Mouse (Mus musculus): Measurements from ENCODE around the gene Birc5. TPM values are rescaled to one million over a fixed set of nuclear protein-coding genes. Genes with fewer than 3 reads are reported as not detected.

The Birc5 gene
- polyA plus RNA-seq, 1 experiment: 75.4 TPM

DNA sequence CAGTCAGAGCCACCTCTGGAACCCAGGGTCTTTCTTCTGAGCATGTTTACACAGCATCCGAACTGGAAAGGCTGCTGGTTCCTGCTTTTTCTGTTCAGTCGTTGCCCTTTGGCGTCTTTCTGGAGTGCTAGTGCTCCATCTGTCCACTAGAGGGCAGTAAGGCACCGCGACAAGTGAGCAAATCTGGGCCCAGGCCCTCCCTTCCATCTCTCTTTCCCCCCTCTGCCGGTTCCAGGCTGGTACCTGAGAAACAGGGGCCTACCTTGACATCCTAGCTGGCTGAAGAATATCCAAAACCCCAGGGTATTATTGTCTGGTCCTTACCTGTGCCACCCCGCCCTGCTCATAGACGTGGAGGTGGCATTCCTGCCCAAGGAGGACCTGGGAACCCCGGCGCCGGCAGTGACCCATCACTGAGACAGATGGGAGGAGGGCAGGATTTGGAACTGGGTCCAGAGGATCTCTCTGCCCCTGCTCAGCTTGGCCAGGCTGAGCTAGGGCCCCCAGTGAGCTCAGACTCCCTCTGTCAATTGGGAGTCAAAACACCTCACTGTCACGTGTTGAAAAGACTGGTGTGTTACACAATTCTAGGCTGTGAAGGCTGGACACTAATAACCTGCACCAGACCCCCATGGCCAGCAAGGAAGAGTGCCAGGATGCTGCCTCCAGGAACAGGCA is 21.8 kb downstream of the Birc5 start:
- TF ChIP-seq POLR2A (IDR thresholded peaks at IDR 0.05; ENCODE audit: control insufficient read depth, extremely low read depth, insufficient read depth, low read length, poor library complexity): no peak
- peak; percentile 92 for TF ChIP-seq CTCF (IDR thresholded peaks at IDR 0.05; ENCODE audit: borderline replicate concordance, control insufficient read depth, extremely low read depth, insufficient read depth, low read length, poor library complexity)
- H3K27me3 ChIP-seq (ENCODE audit: control insufficient read depth, insufficient read depth, low read length): no peaks in the 10 kb centered on the region
- DNase-seq: peak; percentile 78
- H3K27ac ChIP-seq (ENCODE audit: control insufficient read depth, insufficient read depth, low read length): peak overlapping the region; percentile 96
- WGBS: 40% methylated on average over 12 of the region's 12 CpGs
- H3K4me3 ChIP-seq (ENCODE audit: control insufficient read depth, insufficient read depth, low read length): peak overlapping the region; percentile 84
- H3K36me3 ChIP-seq (ENCODE audit: control insufficient read depth, insufficient read depth, low read length): no peaks in the 10 kb centered on the region
- peaks cover 40% of the 10 kb centered on the region for H3K4me1 ChIP-seq (replicated peaks; ENCODE audit: control insufficient read depth, insufficient read depth, low read length)

DNA sequence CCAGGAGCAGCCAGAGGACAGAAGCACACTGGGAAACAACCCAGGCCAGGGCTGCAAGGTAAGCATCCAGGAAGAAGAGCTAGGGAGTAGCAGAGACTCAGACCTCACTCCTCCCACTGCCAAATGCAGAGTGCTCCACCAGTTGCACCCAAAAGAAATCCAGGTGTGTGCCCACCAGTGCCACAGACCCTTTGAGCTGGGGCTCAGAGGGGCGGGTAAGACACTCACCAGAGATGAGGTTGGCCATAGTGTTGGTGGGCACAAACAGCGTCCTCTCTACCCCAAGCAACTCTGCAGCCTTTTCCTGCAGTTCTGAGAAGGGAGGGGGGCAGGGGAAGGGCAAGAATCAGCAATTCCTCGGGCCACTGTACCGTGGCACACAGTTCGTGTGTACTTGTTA is 22.3 kb downstream of the Birc5 start:
- 6% methylated on average over 5 of the region's 5 CpGs for WGBS
- H3K27ac ChIP-seq (ENCODE audit: control insufficient read depth, insufficient read depth, low read length): peak overlapping the region; percentile 96

DNA sequence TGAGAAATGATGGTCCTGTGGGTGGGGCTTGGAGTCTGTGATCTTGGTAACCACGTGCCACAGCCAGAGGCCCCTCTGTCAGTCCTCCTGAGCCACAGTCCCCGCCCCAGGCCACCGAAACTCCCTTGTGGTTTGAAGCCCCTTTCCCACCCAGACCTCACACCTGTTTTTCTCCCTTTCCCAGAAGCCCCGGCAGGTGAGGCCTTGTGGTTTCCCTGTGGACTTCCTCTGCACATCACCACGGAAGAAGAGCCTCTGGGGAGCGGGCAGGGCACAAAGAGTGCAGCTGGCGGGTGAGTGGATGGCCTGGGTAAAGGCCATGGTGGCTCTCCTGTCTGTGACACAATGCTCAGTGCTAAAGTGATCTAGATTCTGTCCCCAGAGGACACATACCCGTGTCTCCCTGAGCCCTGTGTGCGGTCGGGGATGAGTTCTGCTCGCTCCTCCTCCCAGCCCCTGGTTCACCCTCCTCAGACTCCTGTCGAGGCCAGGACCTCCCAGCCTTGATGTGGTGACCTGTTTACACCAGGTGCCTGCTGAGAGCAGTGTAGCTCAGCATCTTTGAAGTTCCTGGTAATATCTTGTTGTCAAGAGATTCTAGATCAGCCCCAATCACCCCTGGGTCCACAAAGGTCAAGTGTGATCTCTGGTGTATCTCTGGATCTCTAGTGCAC is 23.0 kb downstream of the Birc5 start:
- peaks cover 50% of the 10 kb centered on the region for H3K4me1 ChIP-seq (replicated peaks; ENCODE audit: control insufficient read depth, insufficient read depth, low read length)
- DNase-seq: peak; percentile 92
- no peaks in the 10 kb centered on the region for H3K27me3 ChIP-seq (ENCODE audit: control insufficient read depth, insufficient read depth, low read length)
- H3K4me3 ChIP-seq (ENCODE audit: control insufficient read depth, insufficient read depth, low read length): peak overlapping the region; percentile 84
- peak overlapping the region; percentile 96 for H3K27ac ChIP-seq (ENCODE audit: control insufficient read depth, insufficient read depth, low read length)
- peak; percentile 37; the same call in 1 of the 2 replicates for TF ChIP-seq POLR2A (IDR thresholded peaks at IDR 0.05; ENCODE audit: control insufficient read depth, extremely low read depth, insufficient read depth, low read length, poor library complexity)
- TF ChIP-seq CTCF (IDR thresholded peaks at IDR 0.05; ENCODE audit: borderline replicate concordance, control insufficient read depth, extremely low read depth, insufficient read depth, low read length, poor library complexity): 0 out of 2 replicates have a peak, but pooled peaks have one; percentile 35
- no peaks in the 10 kb centered on the region for H3K36me3 ChIP-seq (ENCODE audit: control insufficient read depth, insufficient read depth, low read length)
- WGBS: 7% methylated on average over 12 of the region's 12 CpGs

More for the DNA sequence above, 22.3 kb downstream of the Birc5 start:
- Histone ChIP-seq H3K27me3 (ENCODE audit: control insufficient read depth, insufficient read depth, low read length) (no peaks in the 10 kb centered on the region), H3K4me3 (ENCODE audit: control insufficient read depth, insufficient read depth, low read length) (peak overlapping the region; percentile 84), H3K4me1 (replicated peaks; ENCODE audit: control insufficient read depth, insufficient read depth, low read length) (peaks cover 44% of the 10 kb centered on the region), H3K36me3 (ENCODE audit: control insufficient read depth, insufficient read depth, low read length) (no peaks in the 10 kb centered on the region)
- DNase-seq: peak; percentile 50
- TF ChIP-seq CTCF (IDR thresholded peaks at IDR 0.05; ENCODE audit: borderline replicate concordance, control insufficient read depth, extremely low read depth, insufficient read depth, low read length, poor library complexity) (no peak), POLR2A (IDR thresholded peaks at IDR 0.05; ENCODE audit: control insufficient read depth, extremely low read depth, insufficient read depth, low read length, poor library complexity) (peak; percentile 49; the same call in 1 of the 2 replicates)

DNA sequence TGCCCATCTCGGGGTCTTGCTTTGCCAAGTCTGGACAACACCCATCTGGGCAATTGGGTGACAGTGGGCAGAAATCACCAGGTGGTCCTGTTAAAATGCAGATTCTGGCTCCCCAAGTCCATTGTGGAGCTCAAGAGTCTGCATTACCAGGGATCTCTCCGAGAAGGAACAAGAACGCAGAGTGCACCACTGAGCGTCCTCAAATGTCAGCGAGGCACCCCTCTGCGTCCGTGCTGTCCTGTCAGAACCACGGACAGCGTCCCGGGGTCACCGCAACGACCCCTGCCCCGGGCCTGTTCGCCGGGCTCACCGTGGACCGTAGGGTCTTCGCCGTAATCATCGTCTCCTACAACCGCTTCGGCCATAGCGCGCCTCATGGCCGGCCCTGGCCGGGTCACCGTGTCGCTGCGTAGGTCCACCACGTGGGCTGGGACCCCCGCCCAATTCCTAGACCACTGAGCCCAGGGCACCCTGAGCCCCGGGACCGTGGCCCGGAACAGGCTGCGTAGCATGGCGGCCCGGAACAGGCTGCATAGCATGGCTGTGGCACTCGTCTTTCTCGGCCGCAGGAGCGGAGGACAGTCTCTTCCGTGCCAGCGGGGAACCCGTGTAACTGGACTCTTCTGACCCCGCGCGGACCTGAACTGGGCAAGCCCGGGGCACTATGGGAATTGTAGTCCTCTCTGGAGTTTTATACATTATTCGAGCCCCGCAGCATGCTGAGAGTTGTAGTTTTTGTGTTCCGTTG is 24.0 kb downstream of the Birc5 start, which contains the start of gene Tha1:
TSS of gene Tha1 (minus strand) at position 621 of the 748 bp plus-strand sequence.
- WGBS: 2% methylated on average over 51 of the region's 51 CpGs
- Histone ChIP-seq H3K36me3 (ENCODE audit: control insufficient read depth, insufficient read depth, low read length) (no peaks in the 10 kb centered on the region), H3K27ac (ENCODE audit: control insufficient read depth, insufficient read depth, low read length) (peak within 1 kb of the TSS; percentile 96), H3K27me3 (ENCODE audit: control insufficient read depth, insufficient read depth, low read length) (no peaks in the 10 kb centered on the region), H3K4me3 (ENCODE audit: control insufficient read depth, insufficient read depth, low read length) (peak within 1 kb of the TSS; percentile 84), H3K4me1 (replicated peaks; ENCODE audit: control insufficient read depth, insufficient read depth, low read length) (peaks cover 60% of the 10 kb centered on the region)
- peak; percentile 58 for DNase-seq
- TF ChIP-seq POLR2A (IDR thresholded peaks at IDR 0.05; ENCODE audit: control insufficient read depth, extremely low read depth, insufficient read depth, low read length, poor library complexity): 0 out of 2 replicates have a peak, but pooled peaks have one; percentile 18
- peak; percentile 42; the same call in 1 of the 2 replicates for TF ChIP-seq CTCF (IDR thresholded peaks at IDR 0.05; ENCODE audit: borderline replicate concordance, control insufficient read depth, extremely low read depth, insufficient read depth, low read length, poor library complexity)

DNA sequence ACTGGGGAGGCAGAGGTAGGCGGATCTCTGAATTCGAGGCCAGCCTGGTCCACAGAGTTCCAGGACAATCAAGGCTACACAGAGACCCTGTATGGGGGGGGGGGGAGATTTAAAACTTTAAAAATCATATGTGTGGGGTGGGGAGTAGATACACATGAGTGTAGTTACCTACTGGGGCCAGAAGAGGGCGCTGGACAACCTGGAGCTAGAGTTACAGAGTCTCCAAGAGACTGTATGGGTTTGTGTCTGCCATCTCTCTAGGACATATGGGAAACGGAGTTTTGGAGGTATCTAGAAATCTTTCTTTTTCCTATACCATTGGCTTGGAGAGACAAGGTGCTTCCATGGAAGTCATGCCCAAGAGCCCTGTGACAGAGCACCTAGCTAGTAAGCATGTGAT is 25.4 kb downstream of the Birc5 start:
- DNase-seq: peak; percentile 54
- H3K4me3 ChIP-seq (ENCODE audit: control insufficient read depth, insufficient read depth, low read length): no peak overlapping the region
- H3K27ac ChIP-seq (ENCODE audit: control insufficient read depth, insufficient read depth, low read length): no peak overlapping the region
- no peak for TF ChIP-seq CTCF (IDR thresholded peaks at IDR 0.05; ENCODE audit: borderline replicate concordance, control insufficient read depth, extremely low read depth, insufficient read depth, low read length, poor library complexity)
- no peak for TF ChIP-seq POLR2A (IDR thresholded peaks at IDR 0.05; ENCODE audit: control insufficient read depth, extremely low read depth, insufficient read depth, low read length, poor library complexity)
- no peaks in the 10 kb centered on the region for H3K27me3 ChIP-seq (ENCODE audit: control insufficient read depth, insufficient read depth, low read length)
- peaks cover 74% of the 10 kb centered on the region for H3K4me1 ChIP-seq (replicated peaks; ENCODE audit: control insufficient read depth, insufficient read depth, low read length)
- 63% methylated on average over 4 of the region's 4 CpGs for WGBS
- no peaks in the 10 kb centered on the region for H3K36me3 ChIP-seq (ENCODE audit: control insufficient read depth, insufficient read depth, low read length)

DNA sequence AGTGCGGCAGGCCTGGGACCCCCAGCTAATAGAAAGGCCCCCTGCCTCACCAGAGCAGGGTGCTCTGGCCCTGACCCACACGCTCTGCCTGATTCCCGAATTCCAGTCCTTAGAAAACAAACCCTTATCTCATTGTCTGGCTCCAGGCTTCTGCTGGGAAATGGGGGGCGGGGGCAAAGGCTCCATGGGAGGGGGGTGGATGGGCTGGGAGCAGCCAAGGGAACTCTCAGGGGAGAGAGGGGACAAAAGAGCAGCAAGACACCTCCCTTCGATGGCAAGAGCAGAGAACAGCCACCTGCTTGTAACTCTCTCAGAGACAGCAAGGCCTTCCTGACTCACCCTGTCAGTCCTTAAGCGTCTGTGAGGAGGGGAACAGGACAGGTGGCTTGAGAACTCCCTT is 26.6 kb downstream of the Birc5 start:
- 0 out of 2 replicates have a peak overlapping the region, but pooled peaks have one; percentile 13 for H3K27ac ChIP-seq (ENCODE audit: control insufficient read depth, insufficient read depth, low read length)
- WGBS: 65% methylated on average over 6 of the region's 6 CpGs
- TF ChIP-seq POLR2A (IDR thresholded peaks at IDR 0.05; ENCODE audit: control insufficient read depth, extremely low read depth, insufficient read depth, low read length, poor library complexity) (no peak), CTCF (IDR thresholded peaks at IDR 0.05; ENCODE audit: borderline replicate concordance, control insufficient read depth, extremely low read depth, insufficient read depth, low read length, poor library complexity) (no peak)
- no peaks in the 10 kb centered on the region for H3K36me3 ChIP-seq (ENCODE audit: control insufficient read depth, insufficient read depth, low read length)
- DNase-seq: peak; percentile 36
- no peak overlapping the region for H3K4me3 ChIP-seq (ENCODE audit: control insufficient read depth, insufficient read depth, low read length)
- peaks cover 83% of the 10 kb centered on the region for H3K4me1 ChIP-seq (replicated peaks; ENCODE audit: control insufficient read depth, insufficient read depth, low read length)
- no peaks in the 10 kb centered on the region for H3K27me3 ChIP-seq (ENCODE audit: control insufficient read depth, insufficient read depth, low read length)
